Mouse (Mus musculus) MN1 (cell line): ENCODE measurements at regions not wholly inside any gene's neighbourhood (a gene's known extent, or its start where the extent isn't known, plus 50 kb on each side); places are given as distances from the start of the nearest gene placed in this dataset.
A peak's percentile ranks its signal among the peaks of the same experiment; 100 is the strongest.

ENCODE experiments used
- DNase-seq: peaks from one replicate; pipeline ENCODE4 v3.0.0-alpha.2; 2016; ENCODE audit warnings: low spot score

DNA sequence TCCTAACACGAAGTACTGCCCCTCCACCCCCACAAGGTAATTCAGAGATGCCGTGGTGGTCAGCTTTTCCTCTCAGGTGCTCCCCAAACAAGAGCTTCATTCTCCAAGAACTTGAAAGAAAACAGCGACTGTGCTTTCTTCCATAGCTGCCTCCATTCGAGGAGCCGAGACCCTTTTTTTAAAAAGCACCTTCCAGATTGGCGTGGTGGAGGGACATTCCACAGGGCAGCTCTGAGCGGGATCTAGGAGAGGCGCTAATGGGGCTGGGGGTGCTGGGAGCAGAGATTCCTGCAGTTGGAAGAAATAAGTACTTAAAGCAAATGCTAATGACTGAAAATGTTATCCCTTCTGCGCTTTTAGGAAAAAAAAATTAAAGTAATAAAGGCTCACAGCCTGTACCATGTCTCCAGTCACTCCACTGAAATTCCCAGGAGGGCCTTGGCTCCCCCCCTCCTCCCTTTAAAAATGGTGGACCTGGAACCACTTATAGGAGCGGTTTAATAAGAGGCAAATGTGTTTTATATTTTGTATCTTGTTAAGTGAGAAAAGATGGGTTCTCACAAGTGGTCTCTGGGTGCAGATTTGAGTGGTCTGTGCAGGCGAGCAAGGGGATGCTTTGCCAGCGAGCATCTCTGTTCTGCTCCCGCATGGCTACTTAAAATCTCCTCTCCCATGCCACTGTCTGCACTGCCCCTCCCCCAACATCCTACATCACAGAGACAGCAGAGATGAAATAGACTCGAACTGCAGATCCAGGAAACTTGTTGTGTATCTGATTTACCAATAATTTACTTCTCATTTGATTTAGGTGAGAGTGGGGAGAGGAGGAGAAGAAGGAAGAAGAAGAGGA, 77.4 kb upstream of the Zfhx3 start:
- no peak for DNase-seq

GRCm38 (mm10) chr8:107865744-107866143, 76.7 kb upstream of the Zfhx3 start:
- no peak for DNase-seq

DNA sequence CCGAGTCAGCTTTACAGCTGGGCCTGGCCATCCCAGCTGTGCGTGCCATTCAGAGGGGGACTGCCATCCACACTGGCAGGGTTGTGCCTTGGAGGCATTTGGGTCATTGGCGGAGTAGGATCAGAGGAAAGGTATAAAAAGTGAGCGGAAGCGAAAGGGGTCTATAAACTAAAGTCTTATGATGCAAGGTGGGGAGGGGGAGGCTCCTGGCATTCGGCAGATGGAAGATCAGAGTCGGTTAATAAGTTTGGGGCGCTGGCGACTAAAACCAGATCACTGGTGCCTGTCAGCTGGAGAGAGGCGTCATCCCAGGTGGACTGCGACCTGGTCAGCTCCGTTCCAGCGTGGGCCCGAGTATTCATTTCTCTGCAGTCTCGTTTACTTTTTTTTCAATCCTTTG, 70.7 kb upstream of the Zfhx3 start:
- no peak for DNase-seq

GRCm38 (mm10) chr8:107872121-107872520, 70.3 kb upstream of the Zfhx3 start:
- DNase-seq = no peak

DNA sequence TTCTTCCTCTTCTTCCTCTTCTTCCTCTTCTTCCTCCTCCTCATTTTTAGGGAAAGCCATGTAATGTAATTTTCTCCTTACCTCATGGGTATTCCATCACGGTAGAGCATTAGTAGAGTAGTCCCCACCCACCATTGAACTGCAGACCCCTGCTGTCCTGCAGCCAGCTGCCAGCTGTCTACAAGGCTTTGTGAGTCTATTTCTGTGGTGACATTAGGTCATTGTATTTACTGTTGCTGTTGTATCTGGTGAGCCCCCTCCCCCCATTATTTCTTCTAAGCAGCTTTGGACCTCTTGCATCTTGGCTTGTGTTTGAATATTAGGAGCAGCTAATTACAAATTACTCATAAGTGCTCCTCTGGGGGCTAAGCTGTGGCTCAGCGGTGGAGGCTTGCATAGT, 66.0 kb upstream of the Zfhx3 start:
- no peak for DNase-seq

- DNase-seq = peak; percentile 77
These were observed 60.6 kb upstream of the Zfhx3 start for GRCm38 (mm10) chr8:107881851-107882250.

DNA sequence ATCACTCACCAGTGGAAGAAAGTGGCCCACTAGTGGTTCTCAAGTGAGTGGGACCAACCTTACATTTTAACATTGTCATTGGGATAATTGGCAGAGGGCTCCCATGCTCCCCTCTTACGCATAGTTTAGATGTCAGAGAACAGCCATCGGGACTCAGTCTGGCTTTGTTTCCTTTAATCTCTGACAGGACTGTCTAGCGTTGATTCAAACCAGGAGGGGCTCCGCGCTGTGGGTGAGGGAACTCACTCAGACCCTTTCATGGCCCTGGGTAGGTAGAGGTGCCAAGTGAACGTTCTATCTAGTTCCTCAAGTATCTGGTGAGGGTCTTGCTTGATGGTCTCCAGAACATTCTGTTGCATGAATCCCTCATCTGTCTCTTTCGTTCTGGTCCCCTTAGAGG, 56.9 kb upstream of the Zfhx3 start:
- no peak for DNase-seq

DNA sequence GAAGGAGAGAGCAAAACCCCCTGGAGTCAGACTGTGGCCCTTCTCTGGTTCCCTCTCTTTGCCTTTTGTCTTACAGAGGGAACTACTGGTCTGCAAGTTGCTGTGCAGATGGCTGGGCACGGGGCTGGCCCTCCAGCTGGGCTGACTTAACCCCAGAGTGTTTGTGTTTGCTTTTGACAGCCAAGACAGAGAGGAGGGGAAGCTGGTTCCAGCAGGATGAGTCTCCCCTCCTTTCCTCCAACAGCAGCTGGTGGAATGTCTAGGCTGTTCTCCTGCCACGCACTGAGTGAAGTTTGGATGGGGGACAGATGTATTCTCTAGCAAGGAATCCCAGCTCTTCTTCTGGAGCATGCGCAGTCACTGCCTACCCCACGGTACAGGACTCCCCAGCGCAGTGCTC, 56.5 kb upstream of the Zfhx3 start:
- DNase-seq = no peak

DNA sequence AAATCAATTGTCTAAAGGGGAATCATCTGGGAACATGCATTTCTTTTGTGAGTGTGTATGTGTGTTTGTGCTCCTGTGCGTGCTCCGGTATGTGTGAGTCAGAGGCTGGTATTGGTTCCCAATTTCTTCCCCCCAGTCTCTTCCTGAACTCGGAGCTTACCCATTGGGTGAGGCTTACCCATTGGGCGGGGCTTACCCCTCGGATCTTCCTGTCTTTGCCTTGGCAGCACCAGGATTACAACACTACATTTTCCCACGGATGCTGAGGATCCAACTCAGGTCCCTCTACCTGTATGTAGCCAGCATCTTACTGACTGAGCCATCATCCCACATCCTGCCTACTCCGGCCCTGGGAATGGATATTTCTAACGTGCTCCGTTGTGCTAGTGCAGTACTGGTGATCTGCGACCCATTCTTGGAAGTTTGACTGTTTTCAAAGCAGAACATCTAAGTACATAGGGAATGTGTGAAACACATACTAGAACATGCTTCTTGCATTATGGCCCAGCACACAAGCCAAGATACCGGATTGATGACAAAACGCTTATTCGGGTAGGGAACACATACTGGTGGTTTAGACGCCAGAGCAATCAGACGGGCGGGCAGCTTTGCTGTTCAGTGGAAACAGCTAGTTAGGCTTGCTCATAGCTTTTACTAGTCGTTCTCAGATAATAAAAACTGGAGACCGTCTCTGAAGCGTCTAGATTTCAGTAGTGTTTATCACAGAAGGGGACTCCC, 55.8 kb upstream of the Zfhx3 start:
- DNase-seq = no peak

- DNase-seq = no peak
These were observed 55.1 kb upstream of the Zfhx3 start for GRCm38 (mm10) chr8:107887333-107887732.

DNA sequence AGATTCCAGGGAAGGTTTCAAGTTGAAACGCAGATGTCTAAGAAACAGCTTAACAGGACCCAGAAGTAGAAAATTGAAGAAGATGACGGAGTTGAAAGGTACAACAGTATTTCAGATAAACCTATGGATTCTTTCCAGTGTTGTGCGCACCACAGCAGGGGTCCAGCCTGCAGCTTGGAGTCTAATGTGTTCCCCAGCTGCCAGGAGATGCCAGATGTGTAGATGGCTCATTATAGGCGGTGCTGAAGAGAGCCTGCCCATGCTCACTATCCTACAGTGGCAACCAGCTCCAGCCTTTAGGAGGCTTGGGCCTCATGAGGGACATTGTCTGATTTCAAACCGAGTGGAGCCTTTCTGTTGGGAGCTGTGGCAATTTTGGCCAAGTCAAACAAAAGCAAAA, 51.5 kb upstream of the Zfhx3 start:
- DNase-seq = no peak
